Mouse (Mus musculus): ENCODE results near the gene Pole4. TPM values are rescaled to one million over a fixed set of nuclear protein-coding genes. Genes with fewer than 3 reads are reported as not detected.

The Pole4 gene
- polyA plus RNA-seq, 1 experiment from 2014 or later = 50.5 TPM

DNA sequence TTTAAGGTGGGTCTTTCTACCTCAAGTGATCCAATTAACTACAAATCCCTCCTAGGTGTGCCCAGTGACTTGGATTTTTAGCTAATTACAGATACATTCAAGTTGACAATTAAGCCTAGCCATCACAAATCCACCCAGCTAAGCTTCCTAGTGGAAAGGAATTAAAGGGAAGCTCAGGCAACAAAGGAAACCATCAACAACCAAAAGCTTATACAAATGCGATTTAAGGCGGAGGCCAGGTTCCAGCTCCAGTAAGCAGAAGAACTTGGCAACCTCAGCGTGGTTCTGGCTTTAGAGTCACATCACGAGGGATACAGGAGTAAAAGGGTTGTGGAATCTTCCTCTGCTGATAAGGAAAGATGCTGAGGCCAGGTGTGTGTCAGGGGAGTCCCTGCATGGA, 92.0 kb downstream of the Pole4 start:
- Histone ChIP-seq H3K4me2 (no peak overlapping the region), H3K9me3 (replicated peaks) (no peaks in the 10 kb centered on the region), H3K4me3 (replicated peaks) (no peak overlapping the region), H3K27me3 (no peaks in the 10 kb centered on the region), H3K36me3 (replicated peaks) (no peaks in the 10 kb centered on the region), H3K9ac (no peak overlapping the region), H3K4me1 (replicated peaks) (no peaks in the 10 kb centered on the region), H3K27ac (replicated peaks) (no peak overlapping the region)
- ATAC-seq (ENCODE audit: insufficient read depth) = no peak
- WGBS (ENCODE audit: insufficient replicate concordance) = 58% methylated on average over 4 of the region's 4 CpGs

GRCm38 (mm10) chr6:82611049-82611448, 94.1 kb downstream of the Pole4 start:
- no peak overlapping the region for H3K4me3 ChIP-seq (replicated peaks)
- no peak overlapping the region for H3K9ac ChIP-seq
- no peak overlapping the region for H3K27ac ChIP-seq (replicated peaks)
- H3K4me2 ChIP-seq = no peak overlapping the region
- no peaks in the 10 kb centered on the region for H3K36me3 ChIP-seq (replicated peaks)
- no peak for ATAC-seq (ENCODE audit: insufficient read depth)
- H3K27me3 ChIP-seq = no peaks in the 10 kb centered on the region
- 62% methylated on average over 9 of the region's 9 CpGs for WGBS (ENCODE audit: insufficient replicate concordance)
- no peaks in the 10 kb centered on the region for H3K9me3 ChIP-seq (replicated peaks)
- H3K4me1 ChIP-seq (replicated peaks) = no peaks in the 10 kb centered on the region

GRCm38 (mm10) chr6:82609339-82609926, 95.7 kb downstream of the Pole4 start:
- Histone ChIP-seq H3K36me3 (replicated peaks) (no peaks in the 10 kb centered on the region), H3K4me1 (replicated peaks) (no peaks in the 10 kb centered on the region), H3K4me2 (no peak overlapping the region), H3K4me3 (replicated peaks) (no peak overlapping the region), H3K9ac (no peak overlapping the region), H3K27ac (replicated peaks) (no peak overlapping the region), H3K9me3 (replicated peaks) (no peaks in the 10 kb centered on the region), H3K27me3 (no peaks in the 10 kb centered on the region)
- ATAC-seq (ENCODE audit: insufficient read depth) = no peak
- 68% methylated on average over 7 of the region's 7 CpGs for WGBS (ENCODE audit: insufficient replicate concordance)

DNA sequence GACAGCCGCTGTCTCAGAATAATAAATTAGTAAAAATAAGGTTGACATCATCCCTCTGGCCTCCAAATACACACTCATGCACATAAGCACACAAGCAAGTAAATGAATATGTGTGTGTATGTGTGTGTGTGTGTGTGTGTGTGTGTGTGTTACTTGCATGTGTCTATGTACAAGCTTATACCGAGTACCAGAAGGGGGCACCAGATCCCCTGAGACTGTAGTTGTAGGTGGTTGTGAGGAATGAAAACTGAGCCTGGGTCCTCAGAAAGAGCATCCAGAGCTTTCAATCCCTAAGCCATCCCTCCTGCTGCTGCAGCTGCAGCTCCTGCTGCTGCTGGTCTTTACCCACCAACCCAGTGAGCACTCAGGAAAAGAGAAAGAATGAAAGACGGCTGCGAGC, 96.4 kb downstream of the Pole4 start:
- Histone ChIP-seq H3K9me3 (replicated peaks) (no peaks in the 10 kb centered on the region), H3K4me1 (replicated peaks) (no peaks in the 10 kb centered on the region), H3K4me2 (no peak overlapping the region), H3K36me3 (replicated peaks) (no peaks in the 10 kb centered on the region), H3K9ac (no peak overlapping the region), H3K4me3 (replicated peaks) (no peak overlapping the region), H3K27ac (replicated peaks) (no peak overlapping the region), H3K27me3 (no peaks in the 10 kb centered on the region)
- 83% methylated on average over 4 of the region's 4 CpGs for WGBS (ENCODE audit: insufficient replicate concordance)
- no peak for ATAC-seq (ENCODE audit: insufficient read depth)

- no peak overlapping the region for H3K27ac ChIP-seq (replicated peaks)
- H3K27me3 ChIP-seq = no peaks in the 10 kb centered on the region
- no peaks in the 10 kb centered on the region for H3K9me3 ChIP-seq (replicated peaks)
- no peak overlapping the region for H3K4me2 ChIP-seq
- 54% methylated on average over 8 of the region's 8 CpGs for WGBS (ENCODE audit: insufficient replicate concordance)
- H3K4me1 ChIP-seq (replicated peaks) = no peaks in the 10 kb centered on the region
- no peaks in the 10 kb centered on the region for H3K36me3 ChIP-seq (replicated peaks)
- H3K4me3 ChIP-seq (replicated peaks) = no peak overlapping the region
- no peak overlapping the region for H3K9ac ChIP-seq
- ATAC-seq (ENCODE audit: insufficient read depth) = no peak
Measured at GRCm38 (mm10) chr6:82604791-82605190, 100.4 kb downstream of the Pole4 start.

GRCm38 (mm10) chr6:82603665-82604064, 101.5 kb downstream of the Pole4 start:
- 35% methylated on average over 2 of the region's 2 CpGs for WGBS (ENCODE audit: insufficient replicate concordance)
- Histone ChIP-seq H3K36me3 (replicated peaks) (no peaks in the 10 kb centered on the region), H3K4me1 (replicated peaks) (no peaks in the 10 kb centered on the region), H3K27ac (replicated peaks) (no peak overlapping the region), H3K9ac (no peak overlapping the region), H3K27me3 (no peaks in the 10 kb centered on the region), H3K4me2 (no peak overlapping the region), H3K4me3 (replicated peaks) (no peak overlapping the region), H3K9me3 (replicated peaks) (no peaks in the 10 kb centered on the region)
- ATAC-seq (ENCODE audit: insufficient read depth) = no peak

- ATAC-seq (ENCODE audit: insufficient read depth) = no peak
- WGBS (ENCODE audit: insufficient replicate concordance) = 66% methylated on average over 9 of the region's 9 CpGs
- Histone ChIP-seq H3K9ac (no peak overlapping the region), H3K27me3 (no peaks in the 10 kb centered on the region), H3K4me3 (replicated peaks) (no peak overlapping the region), H3K9me3 (replicated peaks) (no peaks in the 10 kb centered on the region), H3K27ac (replicated peaks) (no peak overlapping the region), H3K4me2 (no peak overlapping the region), H3K36me3 (replicated peaks) (no peaks in the 10 kb centered on the region), H3K4me1 (replicated peaks) (no peaks in the 10 kb centered on the region)
Measured at GRCm38 (mm10) chr6:82603228-82603627, 101.9 kb downstream of the Pole4 start.

DNA sequence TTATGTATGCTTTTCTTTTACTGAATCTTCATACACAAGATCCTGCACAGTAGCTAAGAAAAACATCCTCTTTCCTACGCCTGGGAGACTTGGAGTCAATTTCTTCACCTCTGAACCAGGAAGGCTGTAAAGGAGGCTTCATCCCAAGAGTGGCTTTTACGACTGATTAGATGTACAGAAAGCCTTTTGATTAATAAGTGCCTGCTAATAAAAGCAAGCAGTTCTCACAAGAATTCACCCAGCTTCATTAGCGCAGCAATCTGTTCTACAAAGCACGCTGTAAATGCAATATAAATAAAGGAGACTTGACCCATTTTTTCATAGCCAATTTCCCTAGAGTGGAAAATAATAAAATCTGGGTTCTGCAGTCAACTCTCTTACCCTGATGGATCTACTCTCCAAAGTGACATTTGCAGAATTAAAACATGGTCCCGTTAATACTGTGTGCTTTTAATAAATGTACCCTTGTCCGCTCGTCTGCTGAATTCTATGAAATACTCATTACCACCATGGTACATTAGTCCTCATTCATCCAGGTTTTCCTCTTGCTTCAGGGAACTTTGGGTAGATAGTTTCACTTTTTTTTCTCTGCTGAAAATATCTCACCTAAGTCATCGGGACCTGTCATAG, 109.6 kb downstream of the Pole4 start:
- Histone ChIP-seq H3K27me3 (no peaks in the 10 kb centered on the region), H3K9me3 (replicated peaks) (no peaks in the 10 kb centered on the region), H3K36me3 (replicated peaks) (no peaks in the 10 kb centered on the region), H3K9ac (no peak overlapping the region), H3K4me2 (no peak overlapping the region), H3K27ac (replicated peaks) (no peak overlapping the region), H3K4me1 (replicated peaks) (no peaks in the 10 kb centered on the region), H3K4me3 (replicated peaks) (no peak overlapping the region)
- no peak for ATAC-seq (ENCODE audit: insufficient read depth)
- WGBS (ENCODE audit: insufficient replicate concordance) = 65% methylated on average over 8 of the region's 8 CpGs

GRCm38 (mm10) chr6:82589387-82589786, 115.8 kb downstream of the Pole4 start:
- Histone ChIP-seq H3K36me3 (replicated peaks) (no peaks in the 10 kb centered on the region), H3K9ac (no peak overlapping the region), H3K4me2 (no peak overlapping the region), H3K4me1 (replicated peaks) (no peaks in the 10 kb centered on the region), H3K27ac (replicated peaks) (no peak overlapping the region), H3K9me3 (replicated peaks) (no peaks in the 10 kb centered on the region), H3K4me3 (replicated peaks) (no peak overlapping the region), H3K27me3 (no peaks in the 10 kb centered on the region)
- 67% methylated on average over 7 of the region's 7 CpGs for WGBS (ENCODE audit: insufficient replicate concordance)
- no peak for ATAC-seq (ENCODE audit: insufficient read depth)

DNA sequence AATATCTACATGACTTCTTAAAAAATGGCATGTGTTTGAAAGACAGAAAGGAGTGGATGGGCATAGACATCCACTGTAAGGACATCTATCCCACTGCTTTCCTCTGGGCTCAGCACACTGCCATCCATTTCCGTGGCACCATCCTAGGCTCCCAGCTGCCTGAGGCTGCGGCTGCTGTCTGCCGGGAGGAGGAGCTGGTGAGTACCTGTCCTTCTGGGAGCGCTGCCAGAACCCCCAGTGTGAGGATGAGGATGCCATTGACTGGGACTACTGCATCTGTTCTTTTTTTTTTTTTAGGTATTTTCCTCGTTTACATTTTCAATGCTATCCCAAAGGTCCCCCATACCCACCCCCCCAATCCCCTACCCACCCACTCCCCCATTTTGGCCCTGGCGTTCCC, 119.8 kb downstream of the Pole4 start:
- Histone ChIP-seq H3K4me1 (replicated peaks) (no peaks in the 10 kb centered on the region), H3K27ac (replicated peaks) (no peak overlapping the region), H3K9me3 (replicated peaks) (no peaks in the 10 kb centered on the region), H3K9ac (no peak overlapping the region), H3K36me3 (replicated peaks) (no peaks in the 10 kb centered on the region), H3K4me2 (no peak overlapping the region), H3K4me3 (replicated peaks) (no peak overlapping the region), H3K27me3 (no peaks in the 10 kb centered on the region)
- ATAC-seq (ENCODE audit: insufficient read depth) = no peak
- WGBS (ENCODE audit: insufficient replicate concordance) = 44% methylated on average over 6 of the region's 6 CpGs

DNA sequence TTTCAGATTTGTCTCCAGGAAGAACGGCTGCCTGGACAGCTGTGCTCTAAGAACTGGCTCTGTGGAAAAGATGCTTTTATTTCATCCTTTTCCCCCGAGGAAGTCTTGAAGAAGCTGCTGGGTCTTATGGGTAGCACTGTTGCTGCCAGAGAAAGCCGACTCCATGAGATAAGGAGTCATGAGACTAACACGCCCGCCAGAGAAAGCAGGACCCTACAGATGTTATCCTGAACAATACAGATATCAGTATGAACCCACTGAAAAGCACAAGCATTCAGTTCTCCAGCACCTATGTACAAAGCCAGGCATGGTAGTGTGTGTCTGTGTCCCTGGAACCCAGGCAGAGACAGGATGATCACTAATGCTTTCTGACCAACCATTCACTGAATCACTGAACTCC, 129.7 kb downstream of the Pole4 start:
- ATAC-seq (ENCODE audit: insufficient read depth) = no peak
- Histone ChIP-seq H3K9ac (no peak overlapping the region), H3K9me3 (replicated peaks) (no peaks in the 10 kb centered on the region), H3K4me2 (no peak overlapping the region), H3K27me3 (no peaks in the 10 kb centered on the region), H3K36me3 (replicated peaks) (no peaks in the 10 kb centered on the region), H3K4me3 (replicated peaks) (no peak overlapping the region), H3K4me1 (replicated peaks) (no peaks in the 10 kb centered on the region), H3K27ac (replicated peaks) (no peak overlapping the region)
- WGBS (ENCODE audit: insufficient replicate concordance) = 50% methylated on average over 5 of the region's 5 CpGs

All from liver, embryonic 15.5 days (tissue).